Mouse (Mus musculus) embryonic facial prominence, embryonic 12.5 days (tissue): ENCODE measurements around the gene Echdc3. TPM values are rescaled to one million over a fixed set of nuclear protein-coding genes. Genes with fewer than 3 reads are reported as not detected.

Experiments
- ATAC-seq: fragments of 200-750 bp; cut with Nextera tagmentation; 2 replicates; pipeline ENCODE4 v1.8.0; 2017; ENCODE audit not compliant: insufficient number of reproducible peaks, insufficient read depth, low FRiP score, low TSS enrichment
- H3K27ac ChIP-seq: fragments of 300-500 bp; sonication (generic); 2 replicates; pipeline ENCODE4 v1.5.1; 2016; ENCODE audit warnings: mild to moderate bottlenecking
- H3K27me3 ChIP-seq: fragments of 300-500 bp; sonication (generic); 2 replicates; pipeline ENCODE4 v1.6.1; 2016; ENCODE audit warnings: mild to moderate bottlenecking, moderate library complexity
- H3K36me3 ChIP-seq: fragments of 300-500 bp; sonication (generic); 2 replicates; pipeline ENCODE4 v1.6.1; 2016; ENCODE audit warnings: mild to moderate bottlenecking
- H3K4me1 ChIP-seq: fragments of 300-500 bp; sonication (generic); 2 replicates; pipeline ENCODE4 v1.6.1; 2016
- H3K4me2 ChIP-seq: fragments of 300-500 bp; sonication (generic); replicated peaks from 2 replicates; pipeline ENCODE4 v1.6.1; 2016; ENCODE audit warnings: mild to moderate bottlenecking, moderate library complexity
- H3K4me3 ChIP-seq: fragments of 300-500 bp; sonication (generic); 2 replicates; pipeline ENCODE4 v1.5.1; 2016; ENCODE audit warnings: mild to moderate bottlenecking
- H3K9ac ChIP-seq: fragments of 300-500 bp; sonication (generic); 2 replicates; pipeline ENCODE4 v1.6.1; 2016; ENCODE audit warnings: mild to moderate bottlenecking, moderate library complexity
- H3K9me3 ChIP-seq: fragments of 300-500 bp; sonication (generic); 2 replicates; pipeline ENCODE4 v1.6.1; 2016; ENCODE audit warnings: mild to moderate bottlenecking, moderate library complexity
- WGBS: fragments of 180-500 bp; shearing (Covaris S2); methylation state at CpG from one replicate; pipeline ENCODE4 v1.1.7; 2016; 5-methylcytosine and 5-hydroxymethylcytosine counted together
- polyA plus RNA-seq: library from polyadenylated mRNA; unstranded; fragments of >200 nt; fragmentation: Nextera tagmentation; extraction: Ambion mirVana; gene quantifications from 2 replicates; pipeline ENCODE4 v1.2.1, GENCODE M21; 2016

The Echdc3 gene
- polyA plus RNA-seq, 1 experiment from 2014 or later: 3.1 TPM

GRCm38 (mm10) chr2:6164606-6165290, 48.1 kb downstream of the Echdc3 start:
- no peak overlapping the region for H3K4me3 ChIP-seq
- H3K4me2 ChIP-seq: no peak overlapping the region
- H3K4me1 ChIP-seq: peaks cover 25% of the 10 kb centered on the region
- H3K9ac ChIP-seq: no peak overlapping the region
- WGBS: 56% methylated on average over 16 of the region's 16 CpGs
- H3K9me3 ChIP-seq: no peaks in the 10 kb centered on the region
- H3K36me3 ChIP-seq: no peaks in the 10 kb centered on the region
- H3K27ac ChIP-seq: no peak overlapping the region
- no peaks in the 10 kb centered on the region for H3K27me3 ChIP-seq
- no peak for ATAC-seq

- Histone ChIP-seq H3K9ac (no peak overlapping the region), H3K4me1 (peaks cover 30% of the 10 kb centered on the region), H3K36me3 (no peaks in the 10 kb centered on the region), H3K9me3 (no peaks in the 10 kb centered on the region), H3K27me3 (no peaks in the 10 kb centered on the region), H3K4me2 (no peak overlapping the region), H3K27ac (no peak overlapping the region), H3K4me3 (no peak overlapping the region)
- ATAC-seq: no peak
- 41% methylated on average over 6 of the region's 6 CpGs for WGBS
Measured at GRCm38 (mm10) chr2:6162366-6163040, 50.3 kb downstream of the Echdc3 start.

GRCm38 (mm10) chr2:6159735-6160134, 53.1 kb downstream of the Echdc3 start:
- no peak overlapping the region for H3K4me2 ChIP-seq
- no peaks in the 10 kb centered on the region for H3K9me3 ChIP-seq
- H3K4me1 ChIP-seq: peaks cover 27% of the 10 kb centered on the region
- H3K27me3 ChIP-seq: no peaks in the 10 kb centered on the region
- no peak overlapping the region for H3K9ac ChIP-seq
- H3K36me3 ChIP-seq: no peaks in the 10 kb centered on the region
- WGBS: 26% methylated on average over 2 of the region's 2 CpGs
- H3K4me3 ChIP-seq: no peak overlapping the region
- ATAC-seq: no peak
- no peak overlapping the region for H3K27ac ChIP-seq

- Histone ChIP-seq H3K27ac (no peak overlapping the region), H3K4me2 (no peak overlapping the region), H3K9ac (no peak overlapping the region), H3K4me3 (no peak overlapping the region), H3K27me3 (no peaks in the 10 kb centered on the region), H3K4me1 (peaks cover 23% of the 10 kb centered on the region; the same call in 1 of the 2 replicates), H3K36me3 (no peaks in the 10 kb centered on the region), H3K9me3 (no peaks in the 10 kb centered on the region)
- ATAC-seq: no peak
- 90% methylated on average over 9 of the region's 9 CpGs for WGBS
Measured at GRCm38 (mm10) chr2:6159219-6159618, 53.6 kb downstream of the Echdc3 start.

- H3K27me3 ChIP-seq: no peaks in the 10 kb centered on the region
- WGBS: 89% methylated on average over 7 of the region's 7 CpGs
Measured at GRCm38 (mm10) chr2:6157635-6158034, 55.2 kb downstream of the Echdc3 start.

GRCm38 (mm10) chr2:6157208-6157607, 55.6 kb downstream of the Echdc3 start:
- WGBS: 87% methylated on average over 4 of the region's 4 CpGs
- peaks cover 19% of the 10 kb centered on the region; the same call in 1 of the 2 replicates for H3K4me1 ChIP-seq
- no peak overlapping the region for H3K4me3 ChIP-seq
- no peaks in the 10 kb centered on the region for H3K27me3 ChIP-seq
- H3K9ac ChIP-seq: no peak overlapping the region
- H3K27ac ChIP-seq: no peak overlapping the region
- H3K36me3 ChIP-seq: no peaks in the 10 kb centered on the region
- H3K4me2 ChIP-seq: no peak overlapping the region
- no peaks in the 10 kb centered on the region for H3K9me3 ChIP-seq
- no peak for ATAC-seq

More at GRCm38 (mm10) chr2:6157635-6158034, 55.2 kb downstream of the Echdc3 start:
- Histone ChIP-seq H3K36me3 (no peaks in the 10 kb centered on the region), H3K27ac (no peak overlapping the region), H3K9me3 (no peaks in the 10 kb centered on the region), H3K4me2 (no peak overlapping the region), H3K4me3 (no peak overlapping the region), H3K4me1 (peaks cover 22% of the 10 kb centered on the region; the same call in 1 of the 2 replicates), H3K9ac (no peak overlapping the region)
- no peak for ATAC-seq

GRCm38 (mm10) chr2:6149801-6150200, 63.0 kb downstream of the Echdc3 start:
- Histone ChIP-seq H3K4me3 (no peak overlapping the region), H3K9me3 (no peaks in the 10 kb centered on the region), H3K9ac (no peak overlapping the region), H3K4me2 (no peak overlapping the region), H3K4me1 (no peaks in the 10 kb centered on the region), H3K36me3 (no peaks in the 10 kb centered on the region), H3K27me3 (no peaks in the 10 kb centered on the region), H3K27ac (no peak overlapping the region)
- no peak for ATAC-seq
- 92% methylated on average over 5 of the region's 5 CpGs for WGBS

GRCm38 (mm10) chr2:6146901-6147300, 65.9 kb downstream of the Echdc3 start:
- Histone ChIP-seq H3K27ac (no peak overlapping the region), H3K4me3 (no peak overlapping the region), H3K9me3 (no peaks in the 10 kb centered on the region), H3K4me1 (no peaks in the 10 kb centered on the region), H3K36me3 (no peaks in the 10 kb centered on the region), H3K27me3 (no peaks in the 10 kb centered on the region), H3K9ac (no peak overlapping the region), H3K4me2 (no peak overlapping the region)
- no peak for ATAC-seq
- 79% methylated on average over 7 of the region's 7 CpGs for WGBS

- Histone ChIP-seq H3K4me2 (no peak overlapping the region), H3K9me3 (no peaks in the 10 kb centered on the region), H3K4me1 (no peaks in the 10 kb centered on the region), H3K9ac (no peak overlapping the region), H3K27me3 (no peaks in the 10 kb centered on the region), H3K4me3 (no peak overlapping the region), H3K36me3 (no peaks in the 10 kb centered on the region), H3K27ac (no peak overlapping the region)
- 83% methylated on average over 4 of the region's 4 CpGs for WGBS
- no peak for ATAC-seq
Measured at GRCm38 (mm10) chr2:6146257-6146656, 66.6 kb downstream of the Echdc3 start.

GRCm38 (mm10) chr2:6145611-6146010, 67.2 kb downstream of the Echdc3 start:
- no peaks in the 10 kb centered on the region for H3K9me3 ChIP-seq
- H3K27ac ChIP-seq: no peak overlapping the region
- no peaks in the 10 kb centered on the region for H3K27me3 ChIP-seq
- H3K36me3 ChIP-seq: no peaks in the 10 kb centered on the region
- no peak overlapping the region for H3K9ac ChIP-seq
- ATAC-seq: no peak
- no peaks in the 10 kb centered on the region for H3K4me1 ChIP-seq
- no peak overlapping the region for H3K4me3 ChIP-seq
- H3K4me2 ChIP-seq: no peak overlapping the region
- 69% methylated on average over 10 of the region's 10 CpGs for WGBS

- WGBS: 77% methylated on average over 16 of the region's 16 CpGs
- Histone ChIP-seq H3K4me1 (no peaks in the 10 kb centered on the region), H3K9ac (no peak overlapping the region)
Measured at GRCm38 (mm10) chr2:6142915-6143654, 69.7 kb downstream of the Echdc3 start.

More at GRCm38 (mm10) chr2:6142915-6143654, 69.7 kb downstream of the Echdc3 start:
- Histone ChIP-seq H3K27ac (no peak overlapping the region), H3K9me3 (no peaks in the 10 kb centered on the region), H3K4me3 (no peak overlapping the region), H3K36me3 (no peaks in the 10 kb centered on the region), H3K4me2 (no peak overlapping the region), H3K27me3 (no peaks in the 10 kb centered on the region)
- no peak for ATAC-seq
